Comparison of ENCODE assay signal across 10 mouse cellular contexts in the genomic region with DNA sequence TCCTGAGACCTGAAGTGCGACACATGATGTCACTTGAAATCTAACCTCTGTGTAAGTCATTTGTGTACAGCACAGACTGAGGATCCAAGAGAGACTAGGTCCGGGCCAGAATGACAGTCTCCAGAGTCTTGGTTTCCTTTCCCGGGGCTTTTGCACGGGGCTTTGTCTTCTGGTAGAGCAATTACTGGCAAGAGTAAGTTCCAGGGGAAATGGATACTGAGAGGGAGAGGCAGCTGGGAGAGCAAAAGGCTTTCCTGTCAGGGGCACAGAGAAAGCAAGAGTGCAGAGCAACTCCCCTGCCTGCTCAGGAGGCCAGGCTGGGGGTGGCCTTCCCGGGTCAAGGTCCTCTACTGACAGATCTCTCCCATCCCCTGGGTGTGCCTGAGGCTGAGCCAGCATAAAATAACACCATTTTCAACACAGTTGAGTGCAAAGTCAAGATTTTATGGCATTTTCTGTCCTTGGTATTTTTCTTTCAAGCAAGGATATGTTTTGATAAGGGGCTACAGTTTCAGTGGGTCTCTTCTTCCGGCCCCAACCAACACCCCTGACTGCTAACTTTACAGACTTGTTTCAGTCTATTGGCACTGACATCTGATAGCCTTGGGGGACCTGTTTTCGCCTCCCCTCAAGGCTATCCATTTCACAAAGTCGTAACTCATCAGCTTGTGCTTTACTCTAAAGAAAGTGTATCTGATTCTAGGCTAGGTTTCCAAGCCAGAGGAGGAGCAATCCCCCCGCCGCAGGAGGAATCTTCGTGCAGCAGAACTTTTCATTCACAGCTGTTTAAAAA. TPM values are rescaled to one million over a fixed set of nuclear protein-coding genes. Genes with fewer than 3 reads are reported as not detected.
DNase-seq lines count a peak whose midpoint lies in the region; ATAC-seq lines count a peak whose summit lies in the region.
"Had no signal": no experiment of that assay in that cellular context is flagged by ENCODE, and none has a peak within 500 bp of the region (broad histone marks: within the 10 kb centered on the region; RNA-seq: fewer than 3 reads in every experiment).

No protein-coding gene starts in this region.

- no peak for DNase-seq in kidney, adult 18-20 months
- DNase-seq in embryonic facial prominence, embryonic 10.5 days (ENCODE audit: low spot score), result peak; percentile 59
- peak; percentile 68 for DNase-seq in mesoderm, embryonic 11.5 days (ENCODE audit: low read depth, low spot score)
- no peak for DNase-seq in cerebellum, postnatal 10 days
- no peak for DNase-seq in thymus, postnatal 0 days (ENCODE audit: low spot score)
- no peak for DNase-seq in layer of hippocampus, postnatal 36 days
- DNase-seq: lung, postnatal 36 days had no signal

- H3K36me3 ChIP-seq in kidney, embryonic 14.5 days (ENCODE audit: control insufficient read depth, insufficient read depth, low read length), result no peaks in the 10 kb centered on the region
- no peaks in the 10 kb centered on the region for H3K36me3 ChIP-seq in embryonic facial prominence, embryonic 10.5 days (replicated peaks)
- H3K36me3 ChIP-seq in hindbrain, embryonic 15.5 days, result no peaks in the 10 kb centered on the region
- H3K36me3 ChIP-seq: heart, embryonic 13.5 days had no signal

- WGBS in kidney, embryonic 14.5 days, result 9% methylated on average over 11 of the region's 11 CpGs
- WGBS in embryonic facial prominence, embryonic 10.5 days, result 41% methylated on average over 11 of the region's 11 CpGs
- WGBS in hindbrain, embryonic 15.5 days, result 70% methylated on average over 11 of the region's 11 CpGs

- no peak overlapping the region for H3K9ac ChIP-seq in kidney, embryonic 14.5 days (ENCODE audit: low read depth, low read length)
- H3K9ac ChIP-seq in hindbrain, embryonic 15.5 days, result no peak overlapping the region
- H3K9ac ChIP-seq: heart, embryonic 13.5 days had no signal

- no peak overlapping the region for H3K4me2 ChIP-seq in kidney, embryonic 14.5 days (replicated peaks; ENCODE audit: low read depth, low read length)
- no peak overlapping the region for H3K4me2 ChIP-seq in hindbrain, embryonic 15.5 days
- H3K4me2 ChIP-seq: heart, embryonic 13.5 days had no signal

- peaks cover 16% of the 10 kb centered on the region for H3K4me1 ChIP-seq in kidney, embryonic 14.5 days (ENCODE audit: control insufficient read depth, insufficient read depth, low read length)
- peaks cover 37% of the 10 kb centered on the region for H3K4me1 ChIP-seq in embryonic facial prominence, embryonic 10.5 days
- H3K4me1 ChIP-seq in hindbrain, embryonic 15.5 days (replicated peaks), result peaks cover 12% of the 10 kb centered on the region

- no peaks in the 10 kb centered on the region for H3K9me3 ChIP-seq in kidney, embryonic 14.5 days (ENCODE audit: control insufficient read depth, low read length)
- H3K9me3 ChIP-seq in embryonic facial prominence, embryonic 10.5 days, result no peaks in the 10 kb centered on the region
- no peaks in the 10 kb centered on the region for H3K9me3 ChIP-seq in hindbrain, embryonic 15.5 days
- H3K9me3 ChIP-seq: heart, embryonic 13.5 days had no signal

- peak; percentile 97 for ATAC-seq in kidney, embryonic 14.5 days (ENCODE audit: low FRiP score, low TSS enrichment)
- ATAC-seq in hindbrain, embryonic 15.5 days (ENCODE audit: low FRiP score, low read depth), result no peak; the same call in 1 of the 2 replicates

- no peak overlapping the region for H3K4me3 ChIP-seq in kidney, embryonic 14.5 days (ENCODE audit: low read length)
- peak overlapping the region; percentile 5; the same call in 1 of the 2 replicates for H3K4me3 ChIP-seq in embryonic facial prominence, embryonic 10.5 days
- no peak overlapping the region for H3K4me3 ChIP-seq in hindbrain, embryonic 15.5 days
- H3K4me3 ChIP-seq: heart, embryonic 13.5 days had no signal

- H3K27me3 ChIP-seq in kidney, embryonic 14.5 days (ENCODE audit: control insufficient read depth, insufficient read depth, low read length), result no peaks in the 10 kb centered on the region
- H3K27me3 ChIP-seq in embryonic facial prominence, embryonic 10.5 days (replicated peaks; ENCODE audit: low read depth, poor library complexity, severe bottlenecking), result no peaks in the 10 kb centered on the region
- H3K27me3 ChIP-seq in hindbrain, embryonic 15.5 days, result no peaks in the 10 kb centered on the region

- H3K27ac ChIP-seq in kidney, embryonic 14.5 days (ENCODE audit: low read depth, low read length), result peak overlapping the region; percentile 76
- H3K27ac ChIP-seq in embryonic facial prominence, embryonic 10.5 days (replicated peaks), result peak overlapping the region; percentile 79
- H3K27ac ChIP-seq in hindbrain, embryonic 15.5 days (replicated peaks), result 0 out of 2 replicates have a peak overlapping the region, but pooled peaks have one; percentile 8

RNA-seq across cellular contexts. Expression of gene Traf1, which starts 21.5 kb away (rescaled TPM):
- 15.9 and 18.1 TPM in 2 replicates for polyA plus RNA-seq in kidney, embryonic 14.5 days (2014; fragmentation: Nextera tagmentation; extraction: Ambion mirVana)
- polyA plus RNA-seq in embryonic facial prominence, embryonic 10.5 days (2016; fragmentation: Nextera tagmentation; extraction: Ambion mirVana), result 0.34 and 0.38 TPM in 2 replicates
- 2.0 and 2.2 TPM in 2 replicates for polyA plus RNA-seq in hindbrain, embryonic 15.5 days (2015; fragmentation: Nextera tagmentation; extraction: Ambion mirVana)
- polyA plus RNA-seq in thymus, postnatal 0 days (2015; fragmentation: Nextera tagmentation; extraction: Ambion mirVana), result 14.3 and 15.4 TPM in 2 replicates
- total RNA-seq in layer of hippocampus, postnatal 36 days (2021), result 1 to 10 TPM; 2.2 to 3.0 TPM

Comparison
In these comparisons a context has a peak if more than half of its experiments do, and no peak if none do; other contexts are left out.
1. H3K27ac ChIP-seq: peak in every context shown above with its lines; median percentile 79 in embryonic facial prominence, embryonic 10.5 days; 76 in kidney, embryonic 14.5 days; 8 in hindbrain, embryonic 15.5 days.
2. DNase-seq: peak in embryonic facial prominence, embryonic 10.5 days (single experiment) and mesoderm, embryonic 11.5 days (single experiment); none in kidney, adult 18-20 months (single experiment), cerebellum, postnatal 10 days (0 of 2), thymus, postnatal 0 days (single experiment) and layer of hippocampus, postnatal 36 days (0 of 2).